Mouse (Mus musculus) kidney, adult 8-10 months (tissue): Measurements from ENCODE around the gene Phf21a.

Experiments
- DNase-seq, 2 experiments: peaks; one replicate each; pipeline ENCODE4 v3.0.0; 2022

Gene Phf21a

GRCm38 (mm10) chr2:92182981-92183501 is 90.1 kb downstream of the Phf21a start:
- DNase-seq, result peak; percentile 81 to 84

GRCm38 (mm10) chr2:92183613-92184076 is 90.7 kb downstream of the Phf21a start:
- DNase-seq, result peak; percentile 91 to 92

GRCm38 (mm10) chr2:92184077-92184921 is 91.4 kb downstream of the Phf21a start:
- peak; percentile 49 to 58 for DNase-seq

- DNase-seq, result peak; percentile 27 to 34
Measured at GRCm38 (mm10) chr2:92185062-92185765, 92.3 kb downstream of the Phf21a start.

GRCm38 (mm10) chr2:92185766-92186450 is 93.0 kb downstream of the Phf21a start:
- no peak for DNase-seq

GRCm38 (mm10) chr2:92187061-92187460 is 94.1 kb downstream of the Phf21a start:
- no peak for DNase-seq

GRCm38 (mm10) chr2:92188744-92189143 is 95.8 kb downstream of the Phf21a start:
- no peak for DNase-seq

GRCm38 (mm10) chr2:92190960-92191359 is 98.0 kb downstream of the Phf21a start:
- DNase-seq, result no peak

GRCm38 (mm10) chr2:92191826-92192581 is 99.1 kb downstream of the Phf21a start:
- peak; percentile 17 to 44 for DNase-seq

- DNase-seq, result no peak
Measured at GRCm38 (mm10) chr2:92198126-92198525, 105.2 kb downstream of the Phf21a start.

- no peak for DNase-seq
Measured at GRCm38 (mm10) chr2:92198747-92199146, 105.8 kb downstream of the Phf21a start.

- DNase-seq, result no peak
Measured at GRCm38 (mm10) chr2:92199562-92200286, 106.8 kb downstream of the Phf21a start.

- DNase-seq, result no peak
Measured at GRCm38 (mm10) chr2:92202319-92203040, 109.6 kb downstream of the Phf21a start.

- no peak for DNase-seq
Measured at GRCm38 (mm10) chr2:92205010-92205639, 112.2 kb downstream of the Phf21a start.

- no peak for DNase-seq
Measured at GRCm38 (mm10) chr2:92210409-92210808, 117.5 kb downstream of the Phf21a start.

- no peak for DNase-seq
Measured at GRCm38 (mm10) chr2:92221431-92221830, 128.5 kb downstream of the Phf21a start.

GRCm38 (mm10) chr2:92225592-92225991 is 132.7 kb downstream of the Phf21a start:
- DNase-seq, result no peak

- DNase-seq, result no peak
Measured at GRCm38 (mm10) chr2:92229973-92230372, 137.1 kb downstream of the Phf21a start.

GRCm38 (mm10) chr2:92231706-92232105 is 138.8 kb downstream of the Phf21a start:
- DNase-seq, result no peak

GRCm38 (mm10) chr2:92234768-92235332 is 141.9 kb downstream of the Phf21a start:
- no peak for DNase-seq
